Mouse (Mus musculus): ENCODE measurements around the gene Efna2. TPM values are rescaled to one million over a fixed set of nuclear protein-coding genes. Genes with fewer than 3 reads are reported as not detected.
A peak's percentile ranks its signal among the peaks of the same experiment; 100 is the strongest.
"Not testable (repeated sequence)": the region's sequence is repeated elsewhere in the genome, so short reads cannot be mapped to it uniquely, and the experiment has no call there.

The Efna2 gene
- polyA plus RNA-seq, 1 experiment from 2014 or later: 10.5 TPM

GRCm38 (mm10) chr10:80207201-80207600 lies 27.9 kb downstream of the Efna2 start:
- TF ChIP-seq CTCF (IDR thresholded peaks at IDR 0.05; ENCODE audit: low read depth): no peak
- no peak overlapping the region for H3K27ac ChIP-seq
- ATAC-seq (replicated peaks; ENCODE audit: low FRiP score, low read depth): no peak
- H3K9me3 ChIP-seq (replicated peaks; ENCODE audit: low read length): no peaks in the 10 kb centered on the region
- H3K4me1 ChIP-seq (replicated peaks; ENCODE audit: insufficient read depth, low read length): peaks cover 4% of the 10 kb centered on the region; the same call in 1 of the 2 replicates
- H3K36me3 ChIP-seq (ENCODE audit: insufficient read depth, low read length): no peaks in the 10 kb centered on the region
- DNase-seq (ENCODE audit: low spot score): no peak
- no peak overlapping the region for H3K4me3 ChIP-seq (replicated peaks; ENCODE audit: low read depth, low read length)
- no peak overlapping the region for H3K4me2 ChIP-seq (ENCODE audit: low read length)
- no peak overlapping the region for H3K9ac ChIP-seq (ENCODE audit: low read depth, low read length)
- no peaks in the 10 kb centered on the region for H3K27me3 ChIP-seq (ENCODE audit: insufficient read depth, low read length)
- 84% methylated on average over 1 of the region's 1 CpGs for WGBS

- H3K4me2 ChIP-seq (ENCODE audit: low read length): no peak overlapping the region
- WGBS: 75% methylated on average over 10 of the region's 10 CpGs
- no peaks in the 10 kb centered on the region for H3K27me3 ChIP-seq (ENCODE audit: insufficient read depth, low read length)
- no peaks in the 10 kb centered on the region for H3K9me3 ChIP-seq (replicated peaks; ENCODE audit: low read length)
- no peak overlapping the region for H3K9ac ChIP-seq (ENCODE audit: low read depth, low read length)
- H3K36me3 ChIP-seq (ENCODE audit: insufficient read depth, low read length): no peaks in the 10 kb centered on the region
- ATAC-seq (replicated peaks; ENCODE audit: low FRiP score, low read depth) (no peak), DNase-seq (ENCODE audit: low spot score) (no peak)
- no peak overlapping the region for H3K27ac ChIP-seq
- peaks cover 4% of the 10 kb centered on the region; the same call in 1 of the 2 replicates for H3K4me1 ChIP-seq (replicated peaks; ENCODE audit: insufficient read depth, low read length)
- no peak for TF ChIP-seq CTCF (IDR thresholded peaks at IDR 0.05; ENCODE audit: low read depth)
- H3K4me3 ChIP-seq (replicated peaks; ENCODE audit: low read depth, low read length): no peak overlapping the region
Measured at GRCm38 (mm10) chr10:80207676-80208075, 28.4 kb downstream of the Efna2 start.

- Histone ChIP-seq H3K36me3 (ENCODE audit: insufficient read depth, low read length) (no peaks in the 10 kb centered on the region), H3K9me3 (replicated peaks; ENCODE audit: low read length) (no peaks in the 10 kb centered on the region), H3K9ac (ENCODE audit: low read depth, low read length) (no peak overlapping the region), H3K4me1 (replicated peaks; ENCODE audit: insufficient read depth, low read length) (peaks cover 4% of the 10 kb centered on the region; the same call in 1 of the 2 replicates), H3K4me3 (replicated peaks; ENCODE audit: low read depth, low read length) (no peak overlapping the region), H3K4me2 (ENCODE audit: low read length) (no peak overlapping the region), H3K27ac (no peak overlapping the region), H3K27me3 (ENCODE audit: insufficient read depth, low read length) (no peaks in the 10 kb centered on the region)
- DNase-seq (ENCODE audit: low spot score) (no peak), ATAC-seq (replicated peaks; ENCODE audit: low FRiP score, low read depth) (no peak)
- 76% methylated on average over 4 of the region's 4 CpGs for WGBS
- TF ChIP-seq CTCF (IDR thresholded peaks at IDR 0.05; ENCODE audit: low read depth): no peak
Measured at GRCm38 (mm10) chr10:80208248-80208647, 29.0 kb downstream of the Efna2 start.

- no peaks in the 10 kb centered on the region for H3K27me3 ChIP-seq (ENCODE audit: insufficient read depth, low read length)
- no peaks in the 10 kb centered on the region for H3K36me3 ChIP-seq (ENCODE audit: insufficient read depth, low read length)
- H3K27ac ChIP-seq: no peak overlapping the region
- no peaks in the 10 kb centered on the region for H3K9me3 ChIP-seq (replicated peaks; ENCODE audit: low read length)
- H3K4me3 ChIP-seq (replicated peaks; ENCODE audit: low read depth, low read length): no peak overlapping the region
- peak overlapping the region; percentile 8; the same call in 1 of the 2 replicates for H3K4me2 ChIP-seq (ENCODE audit: low read length)
- 13% methylated on average over 24 of the region's 24 CpGs for WGBS
- ATAC-seq (replicated peaks; ENCODE audit: low FRiP score, low read depth): no peak
- H3K9ac ChIP-seq (ENCODE audit: low read depth, low read length): peak overlapping the region; percentile 18; the same call in 1 of the 2 replicates
- DNase-seq (ENCODE audit: low spot score): peak; percentile 34
- TF ChIP-seq CTCF (IDR thresholded peaks at IDR 0.05; ENCODE audit: low read depth): no peak
- H3K4me1 ChIP-seq (replicated peaks; ENCODE audit: insufficient read depth, low read length): peaks cover 4% of the 10 kb centered on the region; the same call in 1 of the 2 replicates
Measured at GRCm38 (mm10) chr10:80208841-80209371, 29.6 kb downstream of the Efna2 start.

- H3K9ac ChIP-seq (ENCODE audit: low read depth, low read length); DNase-seq (ENCODE audit: low spot score); ATAC-seq (replicated peaks; ENCODE audit: low FRiP score, low read depth); H3K4me2 ChIP-seq (ENCODE audit: low read length); H3K4me1 ChIP-seq (replicated peaks; ENCODE audit: insufficient read depth, low read length); H3K27me3 ChIP-seq (ENCODE audit: insufficient read depth, low read length); H3K4me3 ChIP-seq (replicated peaks; ENCODE audit: low read depth, low read length); H3K27ac ChIP-seq; H3K36me3 ChIP-seq (ENCODE audit: insufficient read depth, low read length); H3K9me3 ChIP-seq (replicated peaks; ENCODE audit: low read length): not testable (repeated sequence)
- WGBS: 77% methylated on average over 7 of the region's 7 CpGs
Measured at GRCm38 (mm10) chr10:80211547-80212103, 32.3 kb downstream of the Efna2 start.

- H3K9ac ChIP-seq (ENCODE audit: low read depth, low read length): no peak overlapping the region
- WGBS: 37% methylated on average over 16 of the region's 16 CpGs
- H3K4me1 ChIP-seq (replicated peaks; ENCODE audit: insufficient read depth, low read length): no peaks in the 10 kb centered on the region
- no peak overlapping the region for H3K4me2 ChIP-seq (ENCODE audit: low read length)
- ATAC-seq (replicated peaks; ENCODE audit: low FRiP score, low read depth) (no peak), DNase-seq (ENCODE audit: low spot score) (no peak)
- no peak overlapping the region for H3K4me3 ChIP-seq (replicated peaks; ENCODE audit: low read depth, low read length)
- no peaks in the 10 kb centered on the region for H3K27me3 ChIP-seq (ENCODE audit: insufficient read depth, low read length)
- no peak for TF ChIP-seq CTCF (IDR thresholded peaks at IDR 0.05; ENCODE audit: low read depth)
- no peaks in the 10 kb centered on the region for H3K9me3 ChIP-seq (replicated peaks; ENCODE audit: low read length)
- H3K36me3 ChIP-seq (ENCODE audit: insufficient read depth, low read length): no peaks in the 10 kb centered on the region
- H3K27ac ChIP-seq: no peak overlapping the region
Measured at GRCm38 (mm10) chr10:80215048-80215772, 35.9 kb downstream of the Efna2 start.
